Mouse (Mus musculus) myocyte (in vitro differentiated cells): ENCODE measurements around the gene Zhx3.

Experiments used
- MAX ChIP-seq: IDR thresholded peaks from one replicate; pipeline ENCODE4 v1.6.1; 2011; ENCODE audit warnings: low read depth, mild to moderate bottlenecking, control low read depth
- POLR2A ChIP-seq: IDR thresholded peaks from one replicate; pipeline ENCODE4 v1.6.1; 2011; ENCODE audit warnings: low read depth, mild to moderate bottlenecking, control low read depth, moderate library complexity; ENCODE audit not compliant: insufficient read length
- POLR2AphosphoS2 ChIP-seq: IDR thresholded peaks from one replicate; pipeline ENCODE4 v1.6.1; 2011; ENCODE audit warnings: low read depth, control low read depth; ENCODE audit not compliant: insufficient read length
- TCF12 ChIP-seq: IDR thresholded peaks from one replicate; pipeline ENCODE4 v1.6.1; 2011; ENCODE audit warnings: mild to moderate bottlenecking, control low read depth; ENCODE audit not compliant: poor library complexity, insufficient read depth, severe bottlenecking
- TCF3 ChIP-seq: IDR thresholded peaks from one replicate; pipeline ENCODE4 v1.6.1; 2011; ENCODE audit warnings: low read depth, control low read depth; ENCODE audit not compliant: insufficient read length

DNA sequence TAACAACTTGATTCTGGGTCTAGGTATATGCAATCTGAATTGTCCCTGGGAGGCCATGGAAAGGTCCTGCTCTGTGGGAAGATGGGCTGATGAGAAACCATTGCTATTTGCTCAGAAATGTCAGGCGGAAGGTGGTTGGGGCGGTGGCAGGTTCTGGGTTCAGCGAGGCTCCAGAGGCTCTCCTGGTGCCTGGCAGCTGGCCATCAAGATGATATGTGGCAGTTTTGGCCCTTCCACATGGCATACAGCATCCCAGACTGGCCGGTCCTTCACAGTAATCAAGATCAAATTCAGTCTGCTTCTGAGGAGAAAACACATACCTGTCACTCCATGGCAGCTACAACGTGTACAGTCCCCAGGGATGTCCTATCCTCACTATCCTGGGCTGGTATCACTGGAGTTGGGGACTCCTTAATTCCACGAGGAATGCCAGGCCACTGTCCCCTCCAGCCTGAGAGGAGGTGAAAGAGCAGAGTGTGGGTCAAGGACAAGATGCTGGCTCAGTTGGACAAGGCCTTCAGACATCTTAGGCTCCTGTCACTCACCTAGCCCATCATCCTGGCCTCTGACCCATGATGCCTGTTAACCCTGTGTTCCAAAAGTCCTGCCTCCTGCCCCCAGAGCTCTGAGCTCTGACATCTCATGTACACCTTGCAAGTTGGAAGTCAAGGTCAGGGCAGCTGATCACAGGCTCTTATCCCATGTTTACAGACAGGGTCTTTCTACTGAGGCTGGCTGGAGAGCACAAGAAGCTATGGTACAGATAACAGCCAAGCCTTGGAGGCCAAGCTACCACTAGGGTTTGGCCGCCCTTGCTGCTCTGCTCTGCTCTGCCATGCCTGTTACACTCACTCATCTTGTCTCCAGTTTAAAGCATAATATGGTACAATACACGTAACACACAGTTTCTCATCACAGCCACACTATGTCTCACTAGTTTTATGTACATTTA is 101.2 kb downstream of the Zhx3 start:
- TF ChIP-seq POLR2AphosphoS2 (peak; percentile 18), POLR2A (no peak), MAX (no peak), TCF12 (no peak), TCF3 (no peak)
